Comparison of ENCODE assay signal across 20 mouse cellular contexts in genomic region chr2:134544321-134545065, GRCm38 (mm10). TPM values are rescaled to one million over a fixed set of nuclear protein-coding genes. Genes with fewer than 3 reads are reported as not detected.
"Had no signal": no experiment of that assay in that cellular context is flagged by ENCODE, and none has a peak within 500 bp of the region (broad histone marks: within the 10 kb centered on the region; RNA-seq: fewer than 3 reads in every experiment).

No protein-coding gene starts in this region.

- DNase-seq: kidney, adult 11 months; kidney, adult 9 months; kidney, postnatal 10 days; kidney, postnatal 4 days; lung, adult 2 months; lung, postnatal 36 days; right cerebral cortex, postnatal 14 days; thymus, postnatal 4 days had no signal

- H3K27ac ChIP-seq: layer of hippocampus, adult 2 months; limb, embryonic 12.5 days; liver, embryonic 15.5 days; midbrain, embryonic 12.5 days had no signal

- H3K4me2 ChIP-seq: limb, embryonic 12.5 days; liver, embryonic 11.5 days; liver, embryonic 15.5 days; midbrain, embryonic 12.5 days had no signal

- ATAC-seq: lung, postnatal 0 days; midbrain, embryonic 16.5 days had no signal

- H3K36me3 ChIP-seq: limb, embryonic 12.5 days; liver, embryonic 15.5 days; midbrain, embryonic 12.5 days had no signal

- H3K4me1 ChIP-seq: limb, embryonic 12.5 days; liver, embryonic 15.5 days; midbrain, embryonic 12.5 days had no signal

- H3K4me3 ChIP-seq: layer of hippocampus, adult 2 months; limb, embryonic 12.5 days; liver, embryonic 15.5 days; megakaryocyte, embryonic 14.5 days; midbrain, embryonic 12.5 days had no signal

- H3K9ac ChIP-seq: limb, embryonic 12.5 days; liver, embryonic 15.5 days; midbrain, embryonic 12.5 days had no signal

- H3K27me3 ChIP-seq: limb, embryonic 12.5 days; liver, embryonic 15.5 days; megakaryocyte, embryonic 14.5 days; midbrain, embryonic 12.5 days had no signal

- H3K9me3 ChIP-seq: limb, embryonic 12.5 days; liver, embryonic 15.5 days; megakaryocyte, embryonic 14.5 days; midbrain, embryonic 12.5 days had no signal

RNA-seq across cellular contexts. Expression of gene Hao1, which starts 9.7 kb away (rescaled TPM):
- total RNA-seq: layer of hippocampus, adult 2 months; layer of hippocampus, postnatal 25 days; left cerebral cortex, postnatal 25 days had no signal
- polyA plus RNA-seq: limb, embryonic 12.5 days; liver, embryonic 11.5 days; lung, adult 2 months; midbrain, embryonic 12.5 days; small intestine, adult 2 months; thymus, postnatal 0 days had no signal
